Mouse (Mus musculus): ENCODE measurements around the gene Pou2f3.

Gene Pou2f3

GRCm38 (mm10) chr9:43210190-43210682 lies at the start of gene Pou2f3:
Gene Pou2f3 (minus strand): TSS chr9:43210369.
- DNase-seq, result no peak

- DNase-seq, result no peak
Measured at GRCm38 (mm10) chr9:43253271-43253681, 43.1 kb upstream of the Pou2f3 start.

GRCm38 (mm10) chr9:43252790-43253189 lies 42.6 kb upstream of the Pou2f3 start:
- DNase-seq, result no peak

- DNase-seq, result no peak
Measured at GRCm38 (mm10) chr9:43251786-43252185, 41.6 kb upstream of the Pou2f3 start.

- DNase-seq, result no peak
Measured at GRCm38 (mm10) chr9:43246738-43247180, 36.6 kb upstream of the Pou2f3 start.

GRCm38 (mm10) chr9:43245801-43246570 lies 35.8 kb upstream of the Pou2f3 start:
- DNase-seq, result no peak

GRCm38 (mm10) chr9:43242432-43242831 lies 32.3 kb upstream of the Pou2f3 start:
- DNase-seq, result peak; percentile 40

- no peak for DNase-seq
Measured at GRCm38 (mm10) chr9:43241970-43242369, 31.8 kb upstream of the Pou2f3 start.

GRCm38 (mm10) chr9:43241291-43241690 lies 31.1 kb upstream of the Pou2f3 start:
- no peak for DNase-seq

- DNase-seq, result no peak
Measured at GRCm38 (mm10) chr9:43240594-43240900, 30.4 kb upstream of the Pou2f3 start.

- DNase-seq, result peak; percentile 45
Measured at GRCm38 (mm10) chr9:43239712-43240593, 29.8 kb upstream of the Pou2f3 start, which contains the start of gene Oaf. Gene Oaf (minus strand): TSS chr9:43239911.

- peak; percentile 10 for DNase-seq
Measured at GRCm38 (mm10) chr9:43238631-43239545, 28.7 kb upstream of the Pou2f3 start.

GRCm38 (mm10) chr9:43238167-43238566 lies 28.0 kb upstream of the Pou2f3 start:
- DNase-seq, result no peak

GRCm38 (mm10) chr9:43237111-43237775 lies 27.1 kb upstream of the Pou2f3 start:
- DNase-seq, result no peak

- DNase-seq, result no peak
Measured at GRCm38 (mm10) chr9:43236576-43236975, 26.4 kb upstream of the Pou2f3 start.

GRCm38 (mm10) chr9:43236106-43236505 lies 25.9 kb upstream of the Pou2f3 start:
- DNase-seq, result no peak

- no peak for DNase-seq
Measured at GRCm38 (mm10) chr9:43235336-43235735, 25.2 kb upstream of the Pou2f3 start.

GRCm38 (mm10) chr9:43234496-43234895 lies 24.3 kb upstream of the Pou2f3 start:
- DNase-seq, result no peak

GRCm38 (mm10) chr9:43233515-43233914 lies 23.3 kb upstream of the Pou2f3 start:
- no peak for DNase-seq

- no peak for DNase-seq
Measured at GRCm38 (mm10) chr9:43233044-43233443, 22.9 kb upstream of the Pou2f3 start.

- no peak for DNase-seq
Measured at GRCm38 (mm10) chr9:43232286-43232685, 22.1 kb upstream of the Pou2f3 start.

- no peak for DNase-seq
Measured at GRCm38 (mm10) chr9:43231805-43232204, 21.6 kb upstream of the Pou2f3 start.

All from thymus, postnatal 25 days (tissue).